Mouse (Mus musculus) inflammation-experienced regulatory T-cells (primary cell): Measurements from ENCODE around the gene Abhd2. TPM values are rescaled to one million over a fixed set of nuclear protein-coding genes. Genes with fewer than 3 reads are reported as not detected.

ENCODE experiments used
- polyA plus RNA-seq, 2 experiments: library from polyadenylated mRNA; unstranded; fragments of 100-300 nt; shearing (Covaris generic); gene quantifications; one replicate each; pipeline ENCODE4 v1.2.1; 2017

Abhd2 gene
- 1 to 10 TPM; 7.5 to 8.1 TPM for polyA plus RNA-seq

GRCm38 (mm10) chr7:79272789-79273718 is at the start of gene Abhd2:
Abhd2 (plus strand) TSS chr7:79273199.

GRCm38 (mm10) chr7:79386422-79387133 is 113.6 kb downstream of the Abhd2 start, which contains the start of gene Rlbp1:
Rlbp1 (minus strand) TSS chr7:79387048.

DNA sequence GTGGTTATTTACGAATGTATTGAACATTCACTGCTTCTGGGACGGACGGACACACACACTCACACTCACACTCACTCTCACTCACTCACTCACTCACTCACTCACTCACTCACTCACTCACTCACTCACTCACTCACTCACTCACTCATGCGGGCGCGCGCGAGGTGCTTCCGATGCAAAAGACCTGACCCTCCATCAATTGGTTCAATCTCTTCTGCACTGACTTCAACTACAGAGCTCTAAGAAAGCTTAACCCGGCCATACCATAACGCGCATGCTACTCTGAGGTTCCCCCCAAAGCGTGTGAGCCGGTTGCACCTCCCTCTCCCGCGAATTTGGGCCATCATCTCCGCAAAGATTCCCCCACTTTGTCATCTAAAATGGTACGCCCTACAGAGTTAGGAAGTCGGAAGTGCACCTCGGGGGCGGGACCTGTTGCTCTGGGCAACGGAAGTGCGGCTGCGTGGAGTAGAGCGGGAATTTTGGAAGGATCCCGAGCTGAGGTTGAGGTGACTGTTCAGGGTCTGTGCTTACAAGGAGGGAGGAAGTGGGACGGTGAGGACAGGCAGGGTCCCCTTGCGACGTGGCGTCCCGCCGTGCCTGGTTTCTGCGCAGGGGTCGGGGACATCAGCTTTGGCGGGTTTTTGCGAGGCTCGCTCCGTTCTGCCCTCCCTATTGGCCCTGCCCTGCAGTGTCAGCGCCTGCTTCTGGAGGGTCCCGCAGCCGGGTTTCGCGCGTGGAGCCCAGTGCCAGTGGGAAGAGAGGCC is 119.1 kb downstream of the Abhd2 start, which contains the start of gene Fanci:
Gene Fanci (plus strand): TSS at position 47 of the 767 bp plus-strand sequence.

Other genes with a start within 250 kb of the Abhd2 start
- gene Acan, start 219.7 kb upstream of the Abhd2 start, polyA plus RNA-seq, result under 1 TPM; 0.04 to 0.13 TPM
- gene Hapln3, start 142.2 kb upstream of the Abhd2 start, polyA plus RNA-seq, result 1 to 10 TPM in 1 of 2 experiments, under 1 TPM in 1; 0.24 to 2.2 TPM
- 10 to 100 TPM; 19.5 to 30.7 TPM for gene Mfge8, start 124.1 kb upstream of the Abhd2 start, polyA plus RNA-seq
- gene Rlbp1, start 113.8 kb downstream of the Abhd2 start, polyA plus RNA-seq, result 1 to 10 TPM in 1 of 2 experiments, under 1 TPM in 1; 0.74 to 2.3 TPM
- gene Fanci, start 118.7 kb downstream of the Abhd2 start, polyA plus RNA-seq, result 1 to 10 TPM; 2.8 to 8.2 TPM
- 100 to 1,000 TPM; 108 to 129 TPM for gene Polg, start 193.2 kb downstream of the Abhd2 start, polyA plus RNA-seq